ENCODE assay signal across 8 mouse cellular contexts in the genomic region with DNA sequence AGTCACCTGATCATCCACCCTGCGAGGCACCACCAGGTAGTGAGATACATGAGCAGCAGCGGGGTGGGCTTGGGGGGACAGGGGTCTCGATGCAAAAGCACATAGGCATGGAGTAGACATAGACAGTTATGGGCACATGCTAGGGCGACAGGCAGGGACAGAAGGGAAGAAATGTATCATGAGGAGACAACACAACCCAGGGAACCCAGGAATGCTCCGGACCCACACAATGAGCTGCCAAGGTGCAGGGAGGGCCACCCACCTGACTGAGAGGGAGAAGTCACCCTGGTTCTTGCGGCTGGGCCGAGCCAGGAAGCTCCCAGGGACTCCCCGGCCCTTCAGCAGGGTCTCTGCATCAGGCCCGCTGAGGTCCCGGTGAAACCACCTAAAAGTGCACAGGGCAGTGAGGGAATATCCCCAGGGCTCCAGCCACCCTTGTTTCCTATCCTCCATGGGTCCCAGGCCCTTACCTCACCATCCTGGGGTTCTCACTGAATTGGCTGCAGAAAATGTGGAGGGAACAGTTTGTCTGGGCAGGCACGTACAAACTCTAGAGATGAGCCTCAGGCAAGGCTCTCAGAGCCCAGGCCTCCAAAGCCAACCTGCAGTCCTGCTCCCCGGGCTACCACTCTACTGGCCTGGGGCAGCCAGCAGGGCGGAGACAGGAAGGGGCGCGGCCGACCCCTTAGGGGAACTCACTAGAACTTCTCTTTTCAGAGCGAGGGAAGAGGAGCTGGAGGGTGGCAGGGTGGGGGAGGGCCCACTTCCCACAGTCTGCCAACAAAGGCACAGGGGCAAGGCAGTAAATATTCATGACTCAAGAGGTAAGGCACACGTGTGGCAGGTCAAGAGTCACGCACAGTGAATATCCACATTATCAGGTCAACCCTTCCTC. TPM values are rescaled to one million over a fixed set of nuclear protein-coding genes. Genes with fewer than 3 reads are reported as not detected.
DNase-seq lines count a peak whose midpoint lies in the region; ATAC-seq and TF ChIP-seq lines count a peak whose summit lies in the region.

No protein-coding gene starts in this region.

- no peaks in the 10 kb centered on the region for H3K27me3 ChIP-seq in embryonic facial prominence, embryonic 10.5 days (replicated peaks; ENCODE audit: low read depth, poor library complexity, severe bottlenecking)
- no peaks in the 10 kb centered on the region for H3K27me3 ChIP-seq in liver, embryonic 11.5 days (replicated peaks; ENCODE audit: control insufficient read depth, insufficient read depth, low read length)
- H3K27me3 ChIP-seq in spleen, adult 2 months (ENCODE audit: control insufficient read depth, insufficient read depth, low read length), result no peaks in the 10 kb centered on the region
- H3K27me3 ChIP-seq in forebrain, embryonic 11.5 days (ENCODE audit: control insufficient read depth, insufficient read depth, low read length), result no peaks in the 10 kb centered on the region

- H3K4me3 ChIP-seq in embryonic facial prominence, embryonic 10.5 days, result 0 out of 2 replicates have a peak overlapping the region, but pooled peaks have one; percentile 31
- H3K4me3 ChIP-seq in liver, embryonic 11.5 days (ENCODE audit: low read depth, low read length), result peak overlapping the region; percentile 53
- peak overlapping the region; percentile 89 for H3K4me3 ChIP-seq in spleen, adult 2 months (ENCODE audit: extremely low read depth, insufficient read depth, insufficient read length)
- no peak overlapping the region for H3K4me3 ChIP-seq in forebrain, embryonic 11.5 days (ENCODE audit: low read depth, low read length)

- H3K9ac ChIP-seq in liver, embryonic 11.5 days (ENCODE audit: low read depth, low read length), result peak overlapping the region; percentile 75
- no peak overlapping the region for H3K9ac ChIP-seq in forebrain, embryonic 11.5 days (ENCODE audit: low read length)

- DNase-seq in spleen, adult 18-20 months, result peak; percentile 85 to 91
- no peak for DNase-seq in spleen, adult 12 weeks (ENCODE audit: low spot score)
- DNase-seq in embryonic facial prominence, embryonic 10.5 days (ENCODE audit: low spot score), result peak; percentile 52
- peak; percentile 72 for DNase-seq in liver, embryonic 11.5 days (ENCODE audit: low spot score)
- DNase-seq in spleen, adult 2 months (ENCODE audit: low read depth in 1 of 2, low spot score in 2 of 2), result peak in 1 of 2 experiments; percentile 93
- DNase-seq in left cerebral cortex, adult 18-20 months (ENCODE audit: low spot score in 2 of 2), result no peak
- no peak for DNase-seq in forebrain, embryonic 11.5 days (ENCODE audit: low spot score)
- no peak for DNase-seq in adrenal gland, postnatal 25 days

- peak; percentile 78 for ATAC-seq in liver, embryonic 11.5 days (replicated peaks; ENCODE audit: low FRiP score)
- ATAC-seq in forebrain, embryonic 11.5 days (replicated peaks; ENCODE audit: low FRiP score), result no peak

- H3K4me2 ChIP-seq in liver, embryonic 11.5 days, result peak overlapping the region; percentile 73
- H3K4me2 ChIP-seq in forebrain, embryonic 11.5 days (ENCODE audit: low read depth, low read length, severe bottlenecking), result no peak overlapping the region

- no peaks in the 10 kb centered on the region for H3K36me3 ChIP-seq in embryonic facial prominence, embryonic 10.5 days (replicated peaks)
- H3K36me3 ChIP-seq in liver, embryonic 11.5 days (ENCODE audit: control insufficient read depth, insufficient read depth, low read length), result no peaks in the 10 kb centered on the region
- peaks cover 28% of the 10 kb centered on the region for H3K36me3 ChIP-seq in spleen, adult 2 months (ENCODE audit: control insufficient read depth, insufficient read depth, low read length)
- no peaks in the 10 kb centered on the region for H3K36me3 ChIP-seq in forebrain, embryonic 11.5 days (ENCODE audit: control insufficient read depth, insufficient read depth, low read length)

- no peaks in the 10 kb centered on the region for H3K9me3 ChIP-seq in embryonic facial prominence, embryonic 10.5 days
- no peaks in the 10 kb centered on the region for H3K9me3 ChIP-seq in liver, embryonic 11.5 days (ENCODE audit: control insufficient read depth, low read length)
- no peaks in the 10 kb centered on the region for H3K9me3 ChIP-seq in forebrain, embryonic 11.5 days (ENCODE audit: control insufficient read depth, low read length)

- TF ChIP-seq POLR2A in spleen, adult 2 months (IDR thresholded peaks at IDR 0.05; ENCODE audit: low read depth, low read length), result peak; percentile 92

- 48% methylated on average over 19 of the region's 19 CpGs for WGBS in embryonic facial prominence, embryonic 10.5 days
- 36% methylated on average over 19 of the region's 19 CpGs for WGBS in liver, embryonic 11.5 days
- 5% methylated on average over 19 of the region's 19 CpGs for WGBS in spleen, adult 2 months
- WGBS in forebrain, embryonic 11.5 days, result 60% methylated on average over 19 of the region's 19 CpGs

- H3K27ac ChIP-seq in embryonic facial prominence, embryonic 10.5 days (replicated peaks), result peak overlapping the region; percentile 70
- peak overlapping the region; percentile 36 for H3K27ac ChIP-seq in liver, embryonic 11.5 days (ENCODE audit: low read depth, low read length)
- H3K27ac ChIP-seq in spleen, adult 2 months (ENCODE audit: insufficient read depth, low read length), result peak overlapping the region; percentile 96
- no peak overlapping the region for H3K27ac ChIP-seq in forebrain, embryonic 11.5 days (ENCODE audit: low read depth, low read length)

- TF ChIP-seq CTCF in spleen, adult 2 months (IDR thresholded peaks at IDR 0.05; ENCODE audit: extremely low read depth, insufficient read depth, insufficient read length, insufficient replicate concordance), result peak; percentile 9; the same call in 1 of the 2 replicates

- peaks cover 16% of the 10 kb centered on the region for H3K4me1 ChIP-seq in embryonic facial prominence, embryonic 10.5 days
- peaks cover 22% of the 10 kb centered on the region; the same call in 1 of the 2 replicates for H3K4me1 ChIP-seq in liver, embryonic 11.5 days (replicated peaks; ENCODE audit: control insufficient read depth, insufficient read depth, low read length)
- peaks cover 31% of the 10 kb centered on the region; the same call in 1 of the 2 replicates for H3K4me1 ChIP-seq in spleen, adult 2 months (ENCODE audit: control insufficient read depth, insufficient read depth, insufficient read length)
- no peaks in the 10 kb centered on the region for H3K4me1 ChIP-seq in forebrain, embryonic 11.5 days (replicated peaks; ENCODE audit: control insufficient read depth, insufficient read depth, low read length)

RNA-seq across cellular contexts. Expression of gene Ptpn6, which starts 5.8 kb away (rescaled TPM):
- polyA plus RNA-seq in embryonic facial prominence, embryonic 10.5 days (2016; fragmentation: Nextera tagmentation; extraction: Ambion mirVana), result 9.3 and 10.4 TPM in 2 replicates
- polyA plus RNA-seq in liver, embryonic 11.5 days (2014; fragmentation: Nextera tagmentation; extraction: Ambion mirVana), result 49.5 and 50.3 TPM in 2 replicates
- 281 and 332 TPM in 2 replicates for polyA plus RNA-seq in spleen, adult 2 months (2012; rRNA removed)
- total RNA-seq in left cerebral cortex, adult 18-20 months (2021), result 1 to 10 TPM; 2.5 to 5.1 TPM
- 4.8 and 4.9 TPM in 2 replicates for polyA plus RNA-seq in forebrain, embryonic 11.5 days (2014; fragmentation: Nextera tagmentation; extraction: Ambion mirVana)
- total RNA-seq in adrenal gland, postnatal 25 days (2021), result 4.6 and 9.1 TPM in 2 replicates

RNA-seq across cellular contexts. Expression of gene Grcc10, which starts 8.5 kb away (rescaled TPM):
- 425 and 454 TPM in 2 replicates for polyA plus RNA-seq in embryonic facial prominence, embryonic 10.5 days (2016; fragmentation: Nextera tagmentation; extraction: Ambion mirVana)
- 147 and 167 TPM in 2 replicates for polyA plus RNA-seq in liver, embryonic 11.5 days (2014; fragmentation: Nextera tagmentation; extraction: Ambion mirVana)
- polyA plus RNA-seq in spleen, adult 2 months (2012; rRNA removed), result 209 and 225 TPM in 2 replicates
- 100 to 1,000 TPM; 321 to 335 TPM for total RNA-seq in left cerebral cortex, adult 18-20 months (2021)
- 509 and 514 TPM in 2 replicates for polyA plus RNA-seq in forebrain, embryonic 11.5 days (2014; fragmentation: Nextera tagmentation; extraction: Ambion mirVana)
- 357 and 392 TPM in 2 replicates for total RNA-seq in adrenal gland, postnatal 25 days (2021)

RNA-seq across cellular contexts. Expression of gene Phb2, which starts 20.6 kb away (rescaled TPM):
- polyA plus RNA-seq in embryonic facial prominence, embryonic 10.5 days (2016; fragmentation: Nextera tagmentation; extraction: Ambion mirVana), result 473 and 496 TPM in 2 replicates
- 640 and 660 TPM in 2 replicates for polyA plus RNA-seq in liver, embryonic 11.5 days (2014; fragmentation: Nextera tagmentation; extraction: Ambion mirVana)
- polyA plus RNA-seq in spleen, adult 2 months (2012; rRNA removed), result 96.5 and 103 TPM in 2 replicates
- 100 to 1,000 TPM; 115 to 117 TPM for total RNA-seq in left cerebral cortex, adult 18-20 months (2021)
- polyA plus RNA-seq in forebrain, embryonic 11.5 days (2014; fragmentation: Nextera tagmentation; extraction: Ambion mirVana), result 376 and 404 TPM in 2 replicates
- total RNA-seq in adrenal gland, postnatal 25 days (2021), result 302 and 348 TPM in 2 replicates

RNA-seq across cellular contexts. Expression of gene Emg1, which starts 20.7 kb away (rescaled TPM):
- 233 and 257 TPM in 2 replicates for polyA plus RNA-seq in embryonic facial prominence, embryonic 10.5 days (2016; fragmentation: Nextera tagmentation; extraction: Ambion mirVana)
- polyA plus RNA-seq in liver, embryonic 11.5 days (2014; fragmentation: Nextera tagmentation; extraction: Ambion mirVana), result 311 and 329 TPM in 2 replicates
- polyA plus RNA-seq in spleen, adult 2 months (2012; rRNA removed), result 46.2 and 47.9 TPM in 2 replicates
- total RNA-seq in left cerebral cortex, adult 18-20 months (2021), result 10 to 100 TPM; 45.7 to 49.1 TPM
- polyA plus RNA-seq in forebrain, embryonic 11.5 days (2014; fragmentation: Nextera tagmentation; extraction: Ambion mirVana), result 227 and 228 TPM in 2 replicates
- 81.8 and 82.8 TPM in 2 replicates for total RNA-seq in adrenal gland, postnatal 25 days (2021)

RNA-seq across cellular contexts. Expression of gene Gm45234, which starts 23.1 kb away (rescaled TPM):
- polyA plus RNA-seq in embryonic facial prominence, embryonic 10.5 days (2016; fragmentation: Nextera tagmentation; extraction: Ambion mirVana), result not detected in 2 replicates
- polyA plus RNA-seq in liver, embryonic 11.5 days (2014; fragmentation: Nextera tagmentation; extraction: Ambion mirVana), result 0.15 TPM in 1 of 2 replicates, not detected in the other
- not detected in 2 replicates for polyA plus RNA-seq in spleen, adult 2 months (2012; rRNA removed)
- 1 to 10 TPM in 1 of 2 experiments, not detected in 1; 1.4 TPM for total RNA-seq in left cerebral cortex, adult 18-20 months (2021)
- polyA plus RNA-seq in forebrain, embryonic 11.5 days (2014; fragmentation: Nextera tagmentation; extraction: Ambion mirVana), result not detected in 2 replicates
- total RNA-seq in adrenal gland, postnatal 25 days (2021), result not detected in 2 replicates

Comparison
In these comparisons a context has a peak if more than half of its experiments do, and no peak if none do; other contexts are left out.
1. DNase-seq: peak in spleen, adult 18-20 months (2 of 2), embryonic facial prominence, embryonic 10.5 days (single experiment) and liver, embryonic 11.5 days (single experiment); none in spleen, adult 12 weeks (single experiment), left cerebral cortex, adult 18-20 months (0 of 2), forebrain, embryonic 11.5 days (single experiment) and adrenal gland, postnatal 25 days (single experiment).